Mouse (Mus musculus) colon, adult 2 months (tissue): Measurements from ENCODE around the gene Nubp1. TPM values are rescaled to one million over a fixed set of nuclear protein-coding genes. Genes with fewer than 3 reads are reported as not detected.

Experiments used
- polyA plus RNA-seq: library from polyadenylated mRNA; depleted of rRNA; stranded (reverse); fragments of >200 nt; gene quantifications from 2 replicates; pipeline ENCODE4 v1.2.3, GENCODE M21; 2012; rRNA removed

Nubp1 gene
- 26.1 and 29.1 TPM in 2 replicates for polyA plus RNA-seq

DNA sequence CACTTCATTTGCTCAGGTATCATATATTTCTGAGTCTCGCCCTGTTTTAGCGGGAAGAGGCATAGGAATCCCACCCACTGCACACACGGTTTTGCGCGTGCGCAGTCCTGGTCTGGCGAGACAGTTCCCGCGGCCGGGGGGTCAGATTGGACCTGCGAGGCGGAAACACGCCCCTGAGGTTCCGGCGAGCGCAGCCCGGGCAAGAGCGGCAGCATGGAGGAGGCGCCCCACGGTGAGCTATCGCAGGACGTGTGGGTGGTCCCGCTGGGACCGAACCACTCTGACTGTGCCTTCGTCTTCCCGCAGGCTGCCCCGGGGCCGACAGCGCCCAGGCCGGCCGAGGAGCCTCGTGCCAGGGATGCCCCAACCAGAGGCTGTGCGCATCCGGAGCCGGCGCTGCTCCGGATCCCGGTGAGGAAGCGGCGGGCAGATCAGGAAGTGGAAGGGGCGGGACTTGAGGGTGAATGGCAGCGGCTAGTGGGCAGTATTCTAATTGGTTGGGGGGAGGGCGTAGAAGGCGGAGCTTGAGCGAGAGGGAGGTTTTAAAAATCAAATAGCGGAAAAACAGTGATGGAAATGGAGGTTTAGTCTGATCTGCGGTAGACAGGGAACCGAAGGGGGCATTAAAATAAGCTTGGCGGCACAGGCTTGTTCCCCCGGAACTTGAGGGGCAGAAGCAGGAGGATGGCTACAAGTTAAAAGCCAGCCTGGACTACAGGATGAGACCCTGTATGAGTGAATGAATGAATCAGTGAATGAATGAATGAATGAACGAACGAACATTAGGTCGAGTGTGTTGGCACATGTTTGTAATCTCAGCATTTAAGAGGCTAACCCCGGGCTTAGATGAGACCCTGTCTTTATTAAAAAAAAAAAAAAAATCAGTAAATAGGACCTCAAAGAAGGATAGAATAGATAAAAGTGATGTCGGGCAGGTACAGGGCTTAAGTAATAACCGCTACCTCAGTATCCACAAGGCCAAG lies at the start of gene Nubp1:
TSS of gene Nubp1 (plus strand) at position 185 of the 983 bp plus-strand sequence.

DNA sequence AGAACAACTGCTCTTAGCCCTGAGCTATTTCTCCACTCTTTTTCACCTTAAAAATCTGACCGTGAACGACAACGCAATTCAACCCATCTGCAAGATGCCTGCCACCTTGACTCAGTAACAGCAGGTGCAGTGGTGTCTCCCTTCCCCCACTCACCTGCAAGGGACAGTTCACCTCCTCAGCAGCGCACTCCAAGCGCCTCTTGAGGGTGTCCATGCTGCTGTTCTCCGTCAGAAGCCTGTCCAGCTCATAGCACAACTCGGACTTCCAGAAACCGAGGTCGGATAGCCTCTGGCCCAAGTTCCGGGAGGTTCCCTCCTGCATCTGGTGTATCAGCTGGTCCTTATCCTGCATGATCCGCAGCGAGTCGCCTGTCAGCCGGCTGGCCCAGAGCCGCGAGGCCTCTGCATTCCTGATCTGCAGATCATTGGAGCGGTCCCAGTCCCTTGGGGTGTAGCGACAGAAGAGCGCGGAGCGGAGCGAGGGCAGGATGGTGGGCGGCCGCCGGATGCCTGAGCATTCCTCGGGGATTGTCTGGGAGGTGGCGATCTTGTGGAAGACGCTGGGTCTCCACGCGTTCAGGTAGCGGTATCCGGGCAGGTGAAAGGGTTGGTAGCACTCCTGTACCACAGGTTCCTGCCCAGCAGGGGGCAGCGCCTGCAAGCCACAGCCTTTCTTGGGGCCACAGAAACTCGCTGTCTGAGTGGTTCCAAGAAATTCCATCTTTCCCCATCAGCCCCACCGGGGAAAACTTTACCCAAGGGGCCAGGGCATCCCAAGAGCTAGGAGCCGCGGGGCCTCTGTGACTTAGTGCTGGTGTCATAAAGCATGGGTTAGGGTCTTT lies 16.8 kb upstream of the Nubp1 start, which contains the start of gene Tekt5:
TSS of gene Tekt5 (minus strand) at position 792 of the 842 bp plus-strand sequence.

DNA sequence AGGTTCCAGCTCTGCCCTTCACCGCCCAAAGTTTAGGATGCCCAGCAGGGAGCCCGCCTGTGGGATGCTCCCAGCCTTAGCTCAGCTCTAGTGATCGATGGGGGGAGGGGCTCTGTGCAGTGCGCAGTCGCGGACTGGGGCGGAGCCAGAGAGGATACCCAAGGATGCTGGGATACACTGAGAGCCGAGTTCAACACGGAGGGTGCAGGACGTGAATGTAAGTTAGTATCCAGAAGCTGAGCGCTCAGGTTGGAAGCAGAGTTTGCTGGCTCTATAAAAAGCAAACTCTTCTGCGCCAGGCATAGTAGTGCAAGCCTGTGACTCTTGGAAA lies 35.5 kb downstream of the Nubp1 start, which contains the start of gene Tvp23a:
TSS of gene Tvp23a (minus strand) at position 99 of the 331 bp plus-strand sequence.

Other genes with a start within 250 kb of the Nubp1 start
- gene Rpl39l, start 241.7 kb upstream of the Nubp1 start, polyA plus RNA-seq, result not detected in 2 replicates
- 0.05 and 0.07 TPM in 2 replicates for gene Atf7ip2, start 219.2 kb upstream of the Nubp1 start, polyA plus RNA-seq
- 31.6 and 40.2 TPM in 2 replicates for gene Emp2, start 98.0 kb upstream of the Nubp1 start, polyA plus RNA-seq
- 0.34 and 0.56 TPM in 2 replicates for gene Tekt5, start 16.5 kb upstream of the Nubp1 start, polyA plus RNA-seq
- gene Tvp23a, start 35.4 kb downstream of the Nubp1 start, polyA plus RNA-seq, result 1.8 and 2.0 TPM in 2 replicates
- gene Ciita, start 68.1 kb downstream of the Nubp1 start, polyA plus RNA-seq, result 5.8 and 6.1 TPM in 2 replicates
- 69.4 and 87.4 TPM in 2 replicates for gene Dexi, start 131.1 kb downstream of the Nubp1 start, polyA plus RNA-seq
- gene Clec16a, start 133.4 kb downstream of the Nubp1 start, polyA plus RNA-seq, result 11.7 and 14.5 TPM in 2 replicates